Mouse (Mus musculus) heart, adult 2 months (tissue): Measurements from ENCODE around the gene BC067074.

Experiments used
- CTCF ChIP-seq: fragments of 200-600 bp; IDR thresholded peaks from 2 replicates; pipeline ENCODE4 v1.8.1; 2022; ENCODE audit warnings: antibody characterized with exemption, mild to moderate bottlenecking, moderate library complexity
- POLR2A ChIP-seq: fragments of 200-500 bp; IDR thresholded peaks from 2 replicates; pipeline ENCODE4 v1.6.1; 2011; ENCODE audit warnings: mild to moderate bottlenecking, low read depth, low read length, control low read depth; ENCODE audit not compliant: insufficient read depth

GRCm38 (mm10) chr13:113292975-113293706, at the start of gene BC067074:
- TF ChIP-seq CTCF (no peak), POLR2A (no peak)
